Mouse (Mus musculus) CD4-positive, CD25-positive, alpha-beta regulatory T cell, adult 4 months (primary cell): ENCODE measurements at regions not wholly inside any gene's neighbourhood (a gene's known extent, or its start where the extent isn't known, plus 50 kb on each side); places are given as distances from the start of the nearest gene placed in this dataset.

Experiments used
- ATAC-seq: one replicate; pipeline ENCODE4 v1.8.0; 2017

GRCm38 (mm10) chrX:11861119-11861708 lies 298.9 kb downstream of the Bcor start:
- ATAC-seq = no peak

- ATAC-seq = no peak
Measured at GRCm38 (mm10) chrX:11861892-11862291, 298.3 kb downstream of the Bcor start.

- no peak for ATAC-seq
Measured at GRCm38 (mm10) chrX:11863106-11863505, 297.0 kb downstream of the Bcor start.

- no peak for ATAC-seq
Measured at GRCm38 (mm10) chrX:11873913-11874312, 286.2 kb downstream of the Bcor start.

- no peak for ATAC-seq
Measured at GRCm38 (mm10) chrX:11876636-11877035, 283.5 kb downstream of the Bcor start.

GRCm38 (mm10) chrX:11878028-11878427 lies 282.1 kb downstream of the Bcor start:
- ATAC-seq = peak; percentile 54

- ATAC-seq = no peak
Measured at GRCm38 (mm10) chrX:11880972-11881371, 279.2 kb downstream of the Bcor start.

GRCm38 (mm10) chrX:11883738-11884716 lies 276.1 kb downstream of the Bcor start:
- no peak for ATAC-seq

GRCm38 (mm10) chrX:11892396-11892795 lies 267.8 kb downstream of the Bcor start:
- ATAC-seq = no peak

- ATAC-seq = no peak
Measured at GRCm38 (mm10) chrX:11893606-11894279, 266.4 kb downstream of the Bcor start.

- ATAC-seq = no peak
Measured at GRCm38 (mm10) chrX:11894280-11894662, 265.9 kb downstream of the Bcor start.

GRCm38 (mm10) chrX:11895396-11895795 lies 264.8 kb downstream of the Bcor start:
- no peak for ATAC-seq

- no peak for ATAC-seq
Measured at GRCm38 (mm10) chrX:11898280-11898679, 261.9 kb downstream of the Bcor start.

GRCm38 (mm10) chrX:11899051-11899450 lies 261.1 kb downstream of the Bcor start:
- ATAC-seq = no peak

GRCm38 (mm10) chrX:11899914-11900313 lies 260.2 kb downstream of the Bcor start:
- ATAC-seq = no peak

GRCm38 (mm10) chrX:11901791-11902190 lies 258.4 kb downstream of the Bcor start:
- ATAC-seq = no peak

- no peak for ATAC-seq
Measured at GRCm38 (mm10) chrX:11903116-11903700, 256.9 kb downstream of the Bcor start.

GRCm38 (mm10) chrX:11905231-11905630 lies 254.9 kb downstream of the Bcor start:
- no peak for ATAC-seq

GRCm38 (mm10) chrX:11907167-11907566 lies 253.0 kb downstream of the Bcor start:
- ATAC-seq = no peak

GRCm38 (mm10) chrX:11915984-11916383 lies 244.2 kb downstream of the Bcor start:
- ATAC-seq = no peak

GRCm38 (mm10) chrX:11920231-11920630 lies 239.9 kb downstream of the Bcor start:
- ATAC-seq = no peak

GRCm38 (mm10) chrX:11924639-11925302 lies 235.4 kb downstream of the Bcor start:
- ATAC-seq = no peak
